Mouse (Mus musculus): ENCODE measurements at regions not wholly inside any gene's neighbourhood (a gene's known extent, or its start where the extent isn't known, plus 50 kb on each side); places are given as distances from the start of the nearest gene placed in this dataset.
A peak's percentile ranks its signal among the peaks of the same experiment; 100 is the strongest.

GRCm38 (mm10) chr8:25323643-25324420 lies 499.7 kb upstream of the Adam5 start:
- Histone ChIP-seq H3K4me2 (replicated peaks; ENCODE audit: low read depth, low read length) (no peak overlapping the region), H3K36me3 (ENCODE audit: control insufficient read depth, insufficient read depth, low read length) (no peaks in the 10 kb centered on the region), H3K9me3 (ENCODE audit: control insufficient read depth, low read length) (no peaks in the 10 kb centered on the region), H3K4me1 (replicated peaks; ENCODE audit: control insufficient read depth, insufficient read depth, low read length) (no peaks in the 10 kb centered on the region), H3K9ac (ENCODE audit: low read depth, low read length) (no peak overlapping the region), H3K4me3 (ENCODE audit: low read depth, low read length) (no peak overlapping the region), H3K27ac (ENCODE audit: low read depth, low read length) (no peak overlapping the region), H3K27me3 (ENCODE audit: control insufficient read depth, insufficient read depth, low read length) (no peaks in the 10 kb centered on the region)
- WGBS: 53% methylated on average over 19 of the region's 19 CpGs
- DNase-seq (ENCODE audit: low spot score) (no peak), ATAC-seq (ENCODE audit: low FRiP score) (no peak)

GRCm38 (mm10) chr8:25316383-25316782 lies 492.2 kb upstream of the Adam5 start:
- H3K36me3 ChIP-seq (ENCODE audit: control insufficient read depth, insufficient read depth, low read length): no peaks in the 10 kb centered on the region
- H3K9me3 ChIP-seq (ENCODE audit: control insufficient read depth, low read length): no peaks in the 10 kb centered on the region
- no peaks in the 10 kb centered on the region for H3K4me1 ChIP-seq (replicated peaks; ENCODE audit: control insufficient read depth, insufficient read depth, low read length)
- WGBS: 92% methylated on average over 4 of the region's 4 CpGs
- H3K27ac ChIP-seq (ENCODE audit: low read depth, low read length): no peak overlapping the region
- DNase-seq (ENCODE audit: low spot score): no peak
- H3K4me2 ChIP-seq (replicated peaks; ENCODE audit: low read depth, low read length): no peak overlapping the region
- H3K27me3 ChIP-seq (ENCODE audit: control insufficient read depth, insufficient read depth, low read length): no peaks in the 10 kb centered on the region
- no peak for ATAC-seq (ENCODE audit: low FRiP score)
- H3K4me3 ChIP-seq (ENCODE audit: low read depth, low read length): no peak overlapping the region
- no peak overlapping the region for H3K9ac ChIP-seq (ENCODE audit: low read depth, low read length)

- no peak for ATAC-seq (ENCODE audit: low FRiP score)
- no peaks in the 10 kb centered on the region for H3K9me3 ChIP-seq (ENCODE audit: control insufficient read depth, low read length)
- no peaks in the 10 kb centered on the region for H3K27me3 ChIP-seq (ENCODE audit: control insufficient read depth, insufficient read depth, low read length)
- 0 out of 2 replicates have a peak overlapping the region, but pooled peaks have one; percentile 13 for H3K27ac ChIP-seq (ENCODE audit: low read depth, low read length)
- no peaks in the 10 kb centered on the region for H3K36me3 ChIP-seq (ENCODE audit: control insufficient read depth, insufficient read depth, low read length)
- no peaks in the 10 kb centered on the region; the same call in 1 of the 2 replicates for H3K4me1 ChIP-seq (replicated peaks; ENCODE audit: control insufficient read depth, insufficient read depth, low read length)
- WGBS: 55% methylated on average over 12 of the region's 12 CpGs
- no peak overlapping the region for H3K4me3 ChIP-seq (ENCODE audit: low read depth, low read length)
- no peak for DNase-seq (ENCODE audit: low spot score)
- H3K9ac ChIP-seq (ENCODE audit: low read depth, low read length): no peak overlapping the region
- no peak overlapping the region for H3K4me2 ChIP-seq (replicated peaks; ENCODE audit: low read depth, low read length)
These were observed 487.8 kb upstream of the Adam5 start for GRCm38 (mm10) chr8:25311811-25312533.

- H3K36me3 ChIP-seq (ENCODE audit: control insufficient read depth, insufficient read depth, low read length): no peaks in the 10 kb centered on the region
- no peak for ATAC-seq (ENCODE audit: low FRiP score)
- H3K9ac ChIP-seq (ENCODE audit: low read depth, low read length): no peak overlapping the region
- DNase-seq (ENCODE audit: low spot score): no peak
- H3K9me3 ChIP-seq (ENCODE audit: control insufficient read depth, low read length): no peaks in the 10 kb centered on the region
- H3K27me3 ChIP-seq (ENCODE audit: control insufficient read depth, insufficient read depth, low read length): no peaks in the 10 kb centered on the region
- no peaks in the 10 kb centered on the region; the same call in 1 of the 2 replicates for H3K4me1 ChIP-seq (replicated peaks; ENCODE audit: control insufficient read depth, insufficient read depth, low read length)
- H3K4me3 ChIP-seq (ENCODE audit: low read depth, low read length): no peak overlapping the region
- no peak overlapping the region for H3K27ac ChIP-seq (ENCODE audit: low read depth, low read length)
- no peak overlapping the region for H3K4me2 ChIP-seq (replicated peaks; ENCODE audit: low read depth, low read length)
- 74% methylated on average over 4 of the region's 4 CpGs for WGBS
These were observed 483.8 kb upstream of the Adam5 start for GRCm38 (mm10) chr8:25307956-25308355.

GRCm38 (mm10) chr8:25307511-25307910 lies 483.3 kb upstream of the Adam5 start:
- Histone ChIP-seq H3K27ac (ENCODE audit: low read depth, low read length) (no peak overlapping the region), H3K36me3 (ENCODE audit: control insufficient read depth, insufficient read depth, low read length) (no peaks in the 10 kb centered on the region), H3K9ac (ENCODE audit: low read depth, low read length) (no peak overlapping the region), H3K9me3 (ENCODE audit: control insufficient read depth, low read length) (no peaks in the 10 kb centered on the region), H3K4me1 (replicated peaks; ENCODE audit: control insufficient read depth, insufficient read depth, low read length) (no peaks in the 10 kb centered on the region; the same call in 1 of the 2 replicates), H3K4me2 (replicated peaks; ENCODE audit: low read depth, low read length) (no peak overlapping the region), H3K4me3 (ENCODE audit: low read depth, low read length) (no peak overlapping the region), H3K27me3 (ENCODE audit: control insufficient read depth, insufficient read depth, low read length) (no peaks in the 10 kb centered on the region)
- 85% methylated on average over 11 of the region's 11 CpGs for WGBS
- ATAC-seq (ENCODE audit: low FRiP score) (no peak), DNase-seq (ENCODE audit: low spot score) (no peak)

GRCm38 (mm10) chr8:25306769-25307491 lies 482.8 kb upstream of the Adam5 start:
- DNase-seq (ENCODE audit: low spot score) (no peak), ATAC-seq (ENCODE audit: low FRiP score) (no peak)
- Histone ChIP-seq H3K27me3 (ENCODE audit: control insufficient read depth, insufficient read depth, low read length) (no peaks in the 10 kb centered on the region), H3K4me2 (replicated peaks; ENCODE audit: low read depth, low read length) (no peak overlapping the region), H3K9ac (ENCODE audit: low read depth, low read length) (no peak overlapping the region), H3K4me1 (replicated peaks; ENCODE audit: control insufficient read depth, insufficient read depth, low read length) (no peaks in the 10 kb centered on the region; the same call in 1 of the 2 replicates), H3K36me3 (ENCODE audit: control insufficient read depth, insufficient read depth, low read length) (no peaks in the 10 kb centered on the region), H3K27ac (ENCODE audit: low read depth, low read length) (no peak overlapping the region), H3K9me3 (ENCODE audit: control insufficient read depth, low read length) (no peaks in the 10 kb centered on the region), H3K4me3 (ENCODE audit: low read depth, low read length) (no peak overlapping the region)
- WGBS: 82% methylated on average over 15 of the region's 15 CpGs
